Mouse (Mus musculus) frontal cortex, postnatal 36 days (tissue): ENCODE measurements at regions not wholly inside any gene's neighbourhood (a gene's known extent, or its start where the extent isn't known, plus 50 kb on each side); places are given as distances from the start of the nearest gene placed in this dataset.
"Not testable (repeated sequence)": the region's sequence is repeated elsewhere in the genome, so short reads cannot be mapped to it uniquely, and the experiment has no call there.

Experiments used
- DNase-seq, 2 experiments: peaks; one replicate each; pipeline ENCODE4 v3.0.0; 2022; ENCODE audit warnings: low spot score in 2 of 2

DNA sequence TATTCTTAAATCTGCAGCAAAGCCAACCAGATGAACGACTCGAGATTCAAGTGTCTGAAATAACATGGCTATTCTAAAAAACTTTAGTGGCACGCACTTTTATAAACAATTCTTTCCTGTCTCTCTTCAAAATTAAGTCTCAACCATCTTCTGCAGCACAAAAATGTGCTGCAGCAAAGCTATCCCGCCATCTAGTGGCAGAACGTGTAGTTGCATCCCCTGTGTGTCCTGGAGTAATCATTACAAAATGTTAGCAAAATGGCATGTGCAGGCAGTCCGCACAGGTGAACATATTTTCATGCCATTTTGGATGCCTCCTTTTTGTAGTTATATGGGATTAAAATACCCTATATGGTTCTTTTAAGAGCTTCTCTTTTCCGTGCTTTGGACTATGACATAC lies 293.1 kb upstream of the Slc7a14 start:
- peak; percentile 81 to 82 for DNase-seq

DNA sequence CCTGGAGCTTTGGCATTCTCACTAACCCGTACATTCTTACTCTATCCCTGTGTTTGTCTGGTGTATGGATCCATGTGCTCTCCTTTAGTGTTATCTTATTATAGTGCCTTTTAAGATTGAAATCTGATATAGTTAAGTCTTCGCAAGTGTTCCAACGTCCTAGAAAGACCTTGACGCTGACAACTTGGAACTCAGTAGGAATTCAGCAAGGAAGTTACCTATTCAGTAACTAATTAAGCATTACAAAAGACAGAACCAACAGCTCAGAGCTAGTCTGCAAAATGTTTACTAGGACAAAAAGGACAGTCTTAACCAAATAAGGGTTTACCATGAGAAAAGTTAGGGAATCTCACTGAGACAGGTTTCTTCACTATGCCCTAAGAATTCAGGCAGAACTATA lies 286.4 kb upstream of the Slc7a14 start:
- not testable (repeated sequence) for DNase-seq

DNA sequence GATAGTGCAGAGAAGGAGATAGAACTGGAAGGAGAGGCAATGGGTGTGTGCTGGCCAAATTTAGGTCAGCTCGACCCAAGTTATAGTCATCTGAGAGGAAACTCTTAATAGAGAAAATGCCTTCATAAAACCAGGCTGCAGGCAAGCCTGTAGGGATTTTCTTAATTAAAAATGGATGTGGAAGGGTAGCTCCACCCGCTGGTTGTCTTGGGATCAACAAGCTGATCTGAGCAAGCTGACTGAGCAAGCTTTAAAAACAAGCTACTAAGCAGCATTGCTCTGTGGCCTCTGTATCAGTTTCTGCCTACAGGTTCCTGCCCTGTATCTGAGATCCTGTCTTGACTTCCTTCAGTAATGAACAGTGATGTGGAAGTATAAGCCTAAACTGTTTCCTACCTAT lies 275.8 kb upstream of the Slc7a14 start:
- DNase-seq: peak; percentile 25 to 49

DNA sequence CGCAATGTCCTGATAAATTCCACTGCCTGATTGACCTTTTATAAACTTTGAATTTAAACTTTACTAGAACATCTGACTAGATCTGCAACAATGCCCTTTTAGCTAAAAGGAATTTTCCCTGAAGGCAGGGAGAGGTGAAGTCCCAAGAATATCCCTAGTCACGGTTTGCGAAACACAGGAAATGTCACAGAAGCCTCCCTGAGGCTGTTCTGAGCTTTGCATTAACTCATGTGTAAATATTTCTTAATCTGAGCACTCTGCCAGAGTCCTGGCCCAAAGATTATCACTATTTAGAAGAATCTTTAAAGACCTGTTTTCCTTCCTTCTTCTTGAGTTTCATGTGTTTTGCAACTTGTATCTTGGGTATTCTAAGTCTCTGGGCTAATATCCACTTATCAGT lies 263.7 kb upstream of the Slc7a14 start:
- DNase-seq: no peak
